In the genomic region with DNA sequence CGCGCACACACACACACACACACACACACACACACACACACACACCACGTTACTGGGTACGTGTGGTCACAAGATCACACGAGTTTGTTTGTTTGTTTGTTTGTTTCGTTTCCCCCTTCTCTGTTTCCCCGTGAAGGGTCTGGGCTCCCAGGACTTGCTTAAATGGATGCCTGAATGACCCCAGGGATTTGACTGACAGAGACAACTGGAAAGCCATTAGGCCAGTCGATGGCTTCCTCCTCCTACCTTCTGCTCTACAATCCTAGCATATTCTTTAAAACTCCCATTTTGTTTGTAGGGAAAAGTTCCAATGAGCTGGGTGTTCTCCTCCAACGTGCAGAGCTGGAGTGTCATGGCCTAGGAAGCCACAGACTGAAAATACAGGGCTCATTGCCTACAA, we compare ENCODE assay signal across 21 mouse cellular contexts. TPM values are rescaled to one million over a fixed set of nuclear protein-coding genes. Genes with fewer than 3 reads are reported as not detected.
A peak's percentile ranks its signal among the peaks of the same experiment; 100 is the strongest.
DNase-seq lines count a peak whose midpoint lies in the region; ATAC-seq and TF ChIP-seq lines count a peak whose summit lies in the region.
"Had no signal": no experiment of that assay in that cellular context is flagged by ENCODE, and none has a peak within 500 bp of the region (broad histone marks: within the 10 kb centered on the region; RNA-seq: fewer than 3 reads in every experiment).

No protein-coding gene starts in this region.

- H3K9me3 ChIP-seq in kidney, postnatal 0 days (replicated peaks; ENCODE audit: low read length) = no peaks in the 10 kb centered on the region
- no peaks in the 10 kb centered on the region for H3K9me3 ChIP-seq in embryonic facial prominence, embryonic 12.5 days
- peaks cover 4% of the 10 kb centered on the region; the same call in 1 of the 2 replicates for H3K9me3 ChIP-seq in stomach, embryonic 14.5 days (ENCODE audit: control insufficient read depth, low read depth, low read length)

- 6% methylated on average over 9 of the region's 9 CpGs for WGBS in kidney, postnatal 0 days
- 3% methylated on average over 9 of the region's 9 CpGs for WGBS in embryonic facial prominence, embryonic 12.5 days
- 28% methylated on average over 9 of the region's 9 CpGs for WGBS in stomach, embryonic 14.5 days

- H3K9ac ChIP-seq in kidney, postnatal 0 days (ENCODE audit: low read depth, low read length) = no peak overlapping the region
- H3K9ac ChIP-seq in embryonic facial prominence, embryonic 12.5 days = peak overlapping the region; percentile 70
- 0 out of 2 replicates have a peak overlapping the region, but pooled peaks have one; percentile 41 for H3K9ac ChIP-seq in stomach, embryonic 14.5 days (replicated peaks; ENCODE audit: low read depth, low read length)
- H3K9ac ChIP-seq: forebrain, embryonic 13.5 days; liver, embryonic 13.5 days had no signal

- H3K4me1 ChIP-seq in kidney, postnatal 0 days (replicated peaks; ENCODE audit: insufficient read depth, low read length) = no peaks in the 10 kb centered on the region; the same call in 1 of the 2 replicates
- H3K4me1 ChIP-seq in embryonic facial prominence, embryonic 12.5 days = peaks cover 35% of the 10 kb centered on the region
- peaks cover 7% of the 10 kb centered on the region; the same call in 1 of the 2 replicates for H3K4me1 ChIP-seq in stomach, embryonic 14.5 days (ENCODE audit: control insufficient read depth, insufficient read depth, low read length)

- ATAC-seq in kidney, postnatal 0 days (replicated peaks; ENCODE audit: low FRiP score, low read depth) = no peak
- no peak for ATAC-seq in embryonic facial prominence, embryonic 12.5 days (ENCODE audit: insufficient number of reproducible peaks, insufficient read depth, low FRiP score, low TSS enrichment)
- ATAC-seq in stomach, embryonic 14.5 days (ENCODE audit: insufficient number of reproducible peaks, insufficient read depth, low FRiP score, low read depth) = no peak
- ATAC-seq: forebrain, embryonic 13.5 days; hindbrain, embryonic 16.5 days; lung, postnatal 0 days had no signal

- no peaks in the 10 kb centered on the region for H3K36me3 ChIP-seq in kidney, postnatal 0 days (ENCODE audit: insufficient read depth, low read length)
- H3K36me3 ChIP-seq in embryonic facial prominence, embryonic 12.5 days = no peaks in the 10 kb centered on the region
- H3K36me3 ChIP-seq in stomach, embryonic 14.5 days (ENCODE audit: control insufficient read depth, insufficient read depth, low read length) = no peaks in the 10 kb centered on the region
- H3K36me3 ChIP-seq: liver, embryonic 13.5 days had no signal

- intact Hi-C loops in left cerebral cortex, postnatal 10 days (cut with DNase I) = loop anchor here (5.0 kb wide), 1 partner anchor 104 kb away; no protein-coding TSS in a partner anchor

- H3K4me3 ChIP-seq in kidney, postnatal 0 days (replicated peaks; ENCODE audit: low read depth, low read length) = peak overlapping the region; percentile 22; the same call in 1 of the 2 replicates
- peak overlapping the region; percentile 59 for H3K4me3 ChIP-seq in embryonic facial prominence, embryonic 12.5 days
- peak overlapping the region; percentile 44 for H3K4me3 ChIP-seq in stomach, embryonic 14.5 days (ENCODE audit: low read depth, low read length)
- H3K4me3 ChIP-seq: forebrain, embryonic 13.5 days; gastrocnemius, adult 2 months; layer of hippocampus, adult 2 months; liver, embryonic 13.5 days; megakaryocyte, embryonic 14.5 days; myocyte had no signal

- peak; percentile 48 for DNase-seq in embryo, embryonic 10.5 days (ENCODE audit: low spot score)
- DNase-seq in embryo, embryonic 10 days (ENCODE audit: low spot score) = no peak
- DNase-seq in kidney, postnatal 0 days (ENCODE audit: low spot score) = no peak
- no peak for DNase-seq in kidney, postnatal 4 days
- DNase-seq in layer of hippocampus, postnatal 10 days (ENCODE audit: low spot score in 2 of 2) = no peak
- no peak for DNase-seq in left cerebral cortex, postnatal 10 days (ENCODE audit: extremely low spot score in 1 of 2, low spot score in 2 of 2)
- DNase-seq: adrenal gland, adult 8-10 months; cerebellum, adult 2 months; kidney, adult 11 months; liver, embryonic 13.5 days; thymus, adult 18-20 months had no signal

- TF ChIP-seq CTCF in kidney, postnatal 0 days (IDR thresholded peaks at IDR 0.05; ENCODE audit: low read depth) = no peak

- peak overlapping the region; percentile 9; the same call in 1 of the 2 replicates for H3K4me2 ChIP-seq in kidney, postnatal 0 days (ENCODE audit: low read length)
- peak overlapping the region; percentile 59 for H3K4me2 ChIP-seq in embryonic facial prominence, embryonic 12.5 days (replicated peaks)
- H3K4me2 ChIP-seq in stomach, embryonic 14.5 days (replicated peaks; ENCODE audit: low read depth, low read length) = peak overlapping the region; percentile 76; the same call in 1 of the 2 replicates
- H3K4me2 ChIP-seq: forebrain, embryonic 13.5 days; liver, embryonic 13.5 days had no signal

- H3K27ac ChIP-seq in kidney, postnatal 0 days = no peak overlapping the region
- H3K27ac ChIP-seq in embryonic facial prominence, embryonic 12.5 days = peak overlapping the region; percentile 80
- H3K27ac ChIP-seq in stomach, embryonic 14.5 days (ENCODE audit: low read length) = no peak overlapping the region
- H3K27ac ChIP-seq: forebrain, embryonic 13.5 days; gastrocnemius, adult 2 months; layer of hippocampus, adult 2 months; liver, embryonic 13.5 days had no signal

- peaks cover 66% of the 10 kb centered on the region for H3K27me3 ChIP-seq in kidney, postnatal 0 days (ENCODE audit: insufficient read depth, low read length)
- H3K27me3 ChIP-seq in embryonic facial prominence, embryonic 12.5 days = peaks cover 44% of the 10 kb centered on the region
- H3K27me3 ChIP-seq in stomach, embryonic 14.5 days (ENCODE audit: control insufficient read depth, insufficient read depth, low read length) = peaks cover 28% of the 10 kb centered on the region

RNA-seq across cellular contexts. Expression of a gene that starts 5.0 kb away (rescaled TPM):
- polyA plus RNA-seq in kidney, postnatal 0 days (2015; fragmentation: Nextera tagmentation; extraction: Ambion mirVana) = 11.2 and 18.9 TPM in 2 replicates
- polyA plus RNA-seq in embryonic facial prominence, embryonic 12.5 days (2016; fragmentation: Nextera tagmentation; extraction: Ambion mirVana) = 33.2 and 38.0 TPM in 2 replicates
- polyA plus RNA-seq in stomach, embryonic 14.5 days (2014; fragmentation: Nextera tagmentation; extraction: Ambion mirVana) = 7.6 and 8.9 TPM in 2 replicates
- under 1 TPM; 0.25 to 0.42 TPM for total RNA-seq in layer of hippocampus, postnatal 10 days (2021)
- under 1 TPM; 0.51 to 0.81 TPM for total RNA-seq in left cerebral cortex, postnatal 10 days (2021)
- total RNA-seq: neutrophil, adult 5-6 weeks had no signal
- polyA plus RNA-seq: liver, embryonic 13.5 days; lung, postnatal 0 days; myocyte had no signal

Comparison
In these comparisons a context has a peak if more than half of its experiments do, and no peak if none do; other contexts are left out.
1. H3K4me2 ChIP-seq: peak in every context shown above with its lines; median percentile 76 in stomach, embryonic 14.5 days; 59 in embryonic facial prominence, embryonic 12.5 days; 9 in kidney, postnatal 0 days.